Mouse (Mus musculus): ENCODE results near the gene Gm8220. TPM values are rescaled to one million over a fixed set of nuclear protein-coding genes. Genes with fewer than 3 reads are reported as not detected.

Gm8220 gene
- not detected for total RNA-seq (2023)

GRCm38 (mm10) chr14:44285280-44285679, at the start of gene Gm8220:
Gene Gm8220 (plus strand): TSS chr14:44285580.

DNA sequence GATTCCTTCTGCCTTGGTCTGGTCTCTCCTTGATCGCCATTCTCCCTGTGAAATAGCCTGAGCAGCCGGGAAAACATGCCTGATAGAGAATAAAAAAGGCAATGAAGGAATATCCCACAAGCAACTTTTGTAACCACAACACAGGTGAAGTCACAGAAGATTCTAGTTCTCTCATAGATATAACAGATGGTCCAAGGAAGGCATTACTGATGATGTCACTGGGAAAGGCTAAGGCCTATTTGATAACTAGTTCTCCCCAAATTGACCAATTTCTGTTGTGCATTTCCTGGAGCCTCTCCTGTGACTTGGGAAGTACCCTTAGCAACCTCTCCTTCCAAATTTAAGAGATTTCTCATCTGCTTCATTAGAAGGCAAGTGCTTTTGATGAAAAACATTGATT, 53.1 kb downstream of the Gm8220 start, which contains the start of gene Gm5930:
Gene Gm5930 (minus strand): TSS at position 101 of the 400 bp plus-strand sequence.

Other genes starting within 250 kb of the Gm8220 start
- 2.0 TPM for gene Ear2, start 182.9 kb upstream of the Gm8220 start, total RNA-seq (2023)
- gene Gm3327, start 161.7 kb upstream of the Gm8220 start, total RNA-seq (2023): not detected
- gene Gm8212, start 87.9 kb upstream of the Gm8220 start, total RNA-seq (2023): not detected
- gene 4930503E14Rik, start 72.3 kb upstream of the Gm8220 start, total RNA-seq (2023): not detected
- not detected for gene Gm5930, start 53.0 kb downstream of the Gm8220 start, total RNA-seq (2023)
- gene Gm8229, start 79.8 kb downstream of the Gm8220 start, total RNA-seq (2023): not detected
- gene Gm3371, start 125.1 kb downstream of the Gm8220 start, total RNA-seq (2023): not detected
- not detected for gene Gm8232, start 148.1 kb downstream of the Gm8220 start, total RNA-seq (2023)
- not detected for gene BC061237, start 206.9 kb downstream of the Gm8220 start, total RNA-seq (2023)
- not detected for gene Gm17093, start 232.7 kb downstream of the Gm8220 start, total RNA-seq (2023)